Mouse (Mus musculus): Measurements from ENCODE around the gene Hspa12b. TPM values are rescaled to one million over a fixed set of nuclear protein-coding genes. Genes with fewer than 3 reads are reported as not detected.
A peak's percentile ranks its signal among the peaks of the same experiment; 100 is the strongest.

Gene Hspa12b
- total RNA-seq, 1 experiment from 2014 or later: not detected

DNA sequence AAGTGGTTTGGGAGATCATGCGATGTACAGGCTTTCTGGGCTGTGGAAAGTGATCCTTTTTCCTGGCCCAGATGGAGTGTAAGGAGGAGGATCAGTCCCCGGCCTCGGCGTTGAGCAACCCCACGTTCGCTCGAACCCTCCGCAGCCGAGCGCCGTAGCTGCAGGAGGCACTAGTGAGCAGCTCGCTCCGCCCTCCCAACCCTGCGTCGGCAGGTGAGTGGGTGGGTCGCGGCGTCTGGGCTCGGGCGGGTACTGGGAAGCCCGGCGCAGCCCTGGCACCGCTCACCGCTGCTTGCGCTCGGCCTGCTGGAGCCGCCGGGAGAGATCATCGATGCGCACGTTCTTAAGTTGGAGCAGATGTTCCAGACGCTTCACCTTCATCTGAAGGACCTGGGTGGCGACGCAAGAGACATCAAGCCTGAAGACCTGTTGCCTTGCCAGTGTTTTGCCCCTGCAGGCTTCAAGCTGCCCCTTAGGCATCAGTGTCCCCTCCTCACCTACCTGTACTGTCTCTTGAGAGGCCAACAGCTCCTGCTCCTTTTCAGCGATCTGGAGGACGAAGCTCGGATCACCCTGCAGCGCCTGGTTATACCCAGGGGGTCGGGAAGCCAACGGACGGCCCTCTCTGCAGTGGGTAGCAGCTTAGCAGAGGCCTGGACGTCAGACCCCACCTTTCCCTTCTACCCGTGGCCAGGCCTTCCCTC is 44.5 kb downstream of the Hspa12b start:
- ATAC-seq (ENCODE audit: extremely low read depth, insufficient number of reproducible peaks, low FRiP score, poor library complexity, severe bottlenecking): no peak

DNA sequence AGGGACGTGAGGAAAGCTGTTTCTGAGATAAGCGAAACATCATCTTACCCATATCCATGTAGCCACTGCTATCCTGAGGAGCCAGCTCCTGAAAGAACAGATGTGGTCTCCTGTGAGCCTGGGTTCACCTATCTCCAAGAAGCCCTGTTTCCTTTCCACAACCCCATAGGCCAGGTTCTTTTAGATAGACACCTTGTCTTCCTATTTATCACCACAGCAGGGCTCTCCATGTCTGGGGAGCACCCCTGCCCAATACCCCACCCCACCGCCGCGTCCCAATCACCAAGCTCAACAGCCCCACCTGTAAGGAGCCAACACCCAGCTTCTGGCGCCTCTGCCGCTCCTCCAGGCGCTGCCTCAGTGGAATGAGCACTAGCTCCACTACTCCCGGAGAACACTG is 45.2 kb downstream of the Hspa12b start:
- no peak for ATAC-seq (ENCODE audit: extremely low read depth, insufficient number of reproducible peaks, low FRiP score, poor library complexity, severe bottlenecking)

DNA sequence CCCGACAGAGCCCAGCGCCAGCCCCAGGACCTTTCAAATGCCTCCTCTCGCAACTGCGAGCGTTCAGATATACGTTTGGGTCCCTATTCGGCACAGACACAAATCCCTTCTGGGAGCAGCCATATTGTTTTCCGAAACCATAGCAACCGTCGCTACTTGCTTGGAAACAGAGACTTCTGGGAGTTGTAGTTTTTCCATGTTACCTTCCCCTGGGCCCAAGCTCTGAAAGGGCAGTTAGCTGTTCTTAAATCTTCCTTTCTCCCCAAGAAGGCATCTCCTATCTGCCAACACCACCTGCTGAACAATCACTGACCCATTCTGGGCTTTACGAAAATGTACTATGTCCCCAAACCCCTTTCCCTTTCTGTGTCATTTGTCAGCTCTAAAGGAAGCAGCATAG is 47.6 kb downstream of the Hspa12b start:
- peak; percentile 80 for ATAC-seq (ENCODE audit: extremely low read depth, insufficient number of reproducible peaks, low FRiP score, poor library complexity, severe bottlenecking)

DNA sequence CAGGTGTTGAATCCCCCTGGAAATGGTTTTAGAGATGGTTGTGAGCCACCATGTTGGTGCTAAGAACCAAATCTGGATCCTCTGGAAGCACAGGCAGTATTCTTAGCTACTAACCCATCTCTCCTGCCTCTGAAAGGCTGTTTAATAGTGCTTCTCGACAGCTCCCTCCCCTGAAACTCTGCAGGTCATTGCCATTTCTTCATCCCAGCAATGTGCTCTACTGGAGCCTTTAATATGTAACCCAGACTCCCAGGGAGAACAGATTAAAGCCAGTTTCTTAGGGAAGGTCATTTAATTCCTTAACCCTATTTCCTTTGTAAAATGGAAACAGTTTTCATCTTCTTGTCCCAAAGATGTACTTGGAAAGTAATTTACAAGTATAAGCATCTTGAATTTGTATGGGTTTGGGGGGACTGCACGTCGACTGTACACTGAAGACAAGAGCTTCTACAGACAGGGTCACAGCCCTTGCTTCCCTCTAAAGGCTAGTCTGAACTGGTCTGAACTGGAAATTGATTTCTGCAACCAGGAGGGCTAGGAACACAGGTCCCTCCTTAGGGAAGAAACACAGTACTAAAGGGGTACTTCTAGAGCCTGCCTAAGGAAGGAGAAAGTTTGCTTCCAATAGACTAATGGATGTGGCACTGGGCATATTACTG is 48.3 kb downstream of the Hspa12b start:
- ATAC-seq (ENCODE audit: extremely low read depth, insufficient number of reproducible peaks, low FRiP score, poor library complexity, severe bottlenecking): no peak

DNA sequence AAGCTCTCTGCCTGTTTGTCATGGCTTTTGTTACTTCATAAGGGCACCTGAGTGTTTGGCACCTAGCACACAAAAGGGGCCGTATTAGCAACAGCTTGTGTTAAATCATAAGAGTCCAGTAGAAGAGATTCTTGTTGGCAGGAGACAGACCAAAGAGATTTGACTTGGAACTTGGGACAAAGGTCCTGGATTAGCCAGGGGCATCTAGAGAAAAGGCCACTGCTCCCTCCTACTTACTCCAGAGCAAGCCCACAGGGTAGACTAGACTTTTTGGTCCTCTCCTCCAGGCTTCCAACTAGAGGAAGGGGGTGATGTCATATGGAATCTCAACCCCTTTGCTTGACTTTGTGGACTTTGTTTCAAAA is 48.8 kb downstream of the Hspa12b start:
- no peak for ATAC-seq (ENCODE audit: extremely low read depth, insufficient number of reproducible peaks, low FRiP score, poor library complexity, severe bottlenecking)

DNA sequence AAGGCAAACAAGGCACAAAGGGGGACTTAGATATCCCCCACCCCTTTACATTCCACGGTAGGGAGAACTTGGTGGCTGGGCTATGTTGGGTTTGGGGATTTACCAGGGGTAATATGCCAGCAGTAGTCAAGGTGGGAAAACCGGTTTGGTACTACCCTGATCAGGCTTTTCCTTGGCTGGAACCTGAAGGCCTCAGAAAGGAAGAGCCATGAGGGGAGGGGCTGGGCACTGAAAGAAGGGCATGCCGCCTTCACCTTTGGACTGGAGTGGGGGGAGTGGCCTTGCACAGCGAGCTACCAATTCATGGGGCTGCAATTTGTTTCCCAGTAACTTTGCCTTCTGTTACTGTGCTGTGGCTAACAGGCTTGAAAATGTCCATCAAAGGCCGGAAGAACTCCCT is 49.4 kb downstream of the Hspa12b start:
- ATAC-seq (ENCODE audit: extremely low read depth, insufficient number of reproducible peaks, low FRiP score, poor library complexity, severe bottlenecking): no peak

DNA sequence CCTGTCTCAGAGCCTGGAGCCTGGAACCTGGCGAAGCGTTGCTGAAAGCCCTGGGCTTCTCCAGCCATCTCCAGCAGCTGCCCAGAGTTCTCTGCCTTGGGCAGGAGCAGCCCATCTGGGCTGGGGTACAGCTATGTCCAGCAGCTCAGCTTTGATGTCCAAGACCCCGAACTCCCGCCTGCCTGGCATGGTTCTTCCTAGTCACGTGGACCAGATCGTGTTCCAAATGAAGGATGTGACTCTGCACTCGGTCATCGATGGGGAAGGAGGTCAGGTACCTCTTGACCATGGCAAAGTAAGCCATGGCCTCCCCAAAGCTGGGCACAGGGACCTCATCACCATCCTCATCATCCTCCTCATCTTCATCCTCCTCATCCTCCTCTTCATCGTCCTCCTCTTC is 50.9 kb downstream of the Hspa12b start:
- no peak for ATAC-seq (ENCODE audit: extremely low read depth, insufficient number of reproducible peaks, low FRiP score, poor library complexity, severe bottlenecking)

DNA sequence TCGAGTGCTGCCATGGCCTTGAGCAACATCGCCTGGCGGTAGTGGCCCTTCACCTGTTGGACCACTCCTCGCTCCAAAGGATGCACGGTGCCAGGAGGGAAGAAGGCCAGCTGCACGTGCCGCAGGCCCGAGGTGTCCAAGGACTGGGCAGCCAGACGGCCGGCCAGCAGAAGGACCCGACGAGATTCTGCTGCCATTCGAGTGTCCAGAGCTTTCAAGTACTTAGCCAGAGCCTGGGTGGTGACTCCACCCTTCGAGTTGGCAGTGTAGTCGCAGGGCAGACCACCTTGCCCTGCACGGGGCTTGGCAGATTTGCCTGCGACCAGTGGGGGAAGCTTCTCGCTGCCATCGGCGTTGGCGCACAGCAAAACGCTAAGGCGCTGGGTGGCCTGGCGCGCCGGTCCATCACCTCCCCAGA is 51.8 kb downstream of the Hspa12b start:
- ATAC-seq (ENCODE audit: extremely low read depth, insufficient number of reproducible peaks, low FRiP score, poor library complexity, severe bottlenecking): no peak

DNA sequence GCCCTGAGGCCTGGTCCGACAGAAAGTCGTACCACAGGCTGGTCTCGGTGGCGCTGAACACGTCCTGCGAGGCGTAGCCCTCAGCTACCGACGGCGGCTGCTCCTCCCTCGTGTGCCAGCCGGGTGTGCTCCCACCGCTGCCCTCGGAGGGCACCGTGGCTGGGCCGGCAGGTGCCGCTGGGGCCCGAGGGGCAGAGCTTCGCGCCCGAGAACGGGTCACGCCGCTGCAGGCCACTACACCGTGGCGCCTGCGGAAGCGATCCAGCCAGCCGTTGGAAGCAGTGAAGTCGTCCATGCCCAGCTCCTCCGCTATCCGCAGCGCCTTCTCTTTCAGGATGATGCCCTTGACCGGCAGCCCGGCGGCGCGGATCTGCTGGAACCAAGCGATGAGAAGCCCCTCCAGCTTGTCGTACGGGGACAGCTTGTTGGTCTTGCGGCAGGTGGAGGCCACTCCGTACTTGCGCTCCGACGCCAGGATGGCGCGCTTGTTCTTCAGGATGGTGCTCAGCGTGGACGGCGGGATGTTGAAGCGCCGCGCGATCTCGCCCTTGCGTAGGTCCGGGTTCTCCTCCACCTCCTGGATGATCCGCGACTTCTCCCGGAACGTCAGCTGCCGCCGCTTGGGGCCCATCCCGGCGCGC is 52.3 kb downstream of the Hspa12b start:
- peak; percentile 11; the same call in 1 of the 2 replicates for ATAC-seq (ENCODE audit: extremely low read depth, insufficient number of reproducible peaks, low FRiP score, poor library complexity, severe bottlenecking)

DNA sequence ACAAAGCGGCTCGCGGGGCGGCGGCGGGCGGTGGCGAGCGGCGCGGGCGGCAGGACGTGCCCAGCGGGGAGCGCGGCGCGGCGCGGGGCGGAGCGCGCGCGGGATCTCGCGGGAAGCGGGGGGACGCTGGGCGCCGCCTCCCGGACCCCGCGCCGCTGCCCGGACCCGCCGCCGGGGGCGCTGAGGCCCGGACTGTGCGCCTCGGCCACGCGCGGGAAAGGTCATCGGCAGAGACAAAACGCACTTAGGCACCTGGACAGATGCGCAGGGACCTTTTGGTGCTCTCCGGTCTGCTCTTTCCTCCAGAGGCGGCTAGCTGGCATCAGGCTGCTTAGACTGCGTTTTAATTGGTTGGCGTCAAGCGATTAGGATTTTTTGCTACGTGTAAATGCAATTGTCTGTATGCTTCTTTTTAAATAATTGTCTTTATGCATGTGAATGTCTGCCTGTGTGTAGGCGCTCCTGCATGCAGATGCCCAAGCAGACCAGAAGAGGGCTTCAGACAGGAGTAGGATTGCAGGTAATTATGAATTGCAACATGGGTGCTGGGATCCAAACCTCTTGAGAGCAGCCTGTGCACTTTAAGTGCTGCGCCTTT is 53.0 kb downstream of the Hspa12b start, which contains the start of gene Cenpb:
TSS of gene Cenpb (minus strand) at position 78 of the 598 bp plus-strand sequence.
- peak; percentile 33; the same call in 1 of the 2 replicates for ATAC-seq (ENCODE audit: extremely low read depth, insufficient number of reproducible peaks, low FRiP score, poor library complexity, severe bottlenecking)

DNA sequence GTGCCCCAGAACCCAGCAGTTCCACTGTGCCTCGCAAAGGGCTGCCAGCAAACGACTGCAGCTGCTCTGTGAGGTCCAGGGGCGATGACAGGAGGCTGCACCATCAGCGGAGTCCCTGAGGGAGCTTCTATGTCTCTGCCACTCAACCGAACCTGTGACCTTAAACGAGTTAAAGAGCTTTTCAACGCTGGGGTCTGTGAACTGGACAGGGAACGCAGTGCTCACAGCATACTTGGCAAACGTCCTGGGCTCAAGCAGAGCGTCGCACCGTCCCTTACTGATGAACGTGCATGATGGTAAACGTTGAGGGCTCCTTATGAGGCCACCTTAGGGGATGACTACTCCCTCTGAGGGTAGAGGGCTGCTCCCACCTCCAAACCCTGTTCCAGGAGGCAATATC is 59.3 kb downstream of the Hspa12b start:
- ATAC-seq (ENCODE audit: extremely low read depth, insufficient number of reproducible peaks, low FRiP score, poor library complexity, severe bottlenecking): no peak

DNA sequence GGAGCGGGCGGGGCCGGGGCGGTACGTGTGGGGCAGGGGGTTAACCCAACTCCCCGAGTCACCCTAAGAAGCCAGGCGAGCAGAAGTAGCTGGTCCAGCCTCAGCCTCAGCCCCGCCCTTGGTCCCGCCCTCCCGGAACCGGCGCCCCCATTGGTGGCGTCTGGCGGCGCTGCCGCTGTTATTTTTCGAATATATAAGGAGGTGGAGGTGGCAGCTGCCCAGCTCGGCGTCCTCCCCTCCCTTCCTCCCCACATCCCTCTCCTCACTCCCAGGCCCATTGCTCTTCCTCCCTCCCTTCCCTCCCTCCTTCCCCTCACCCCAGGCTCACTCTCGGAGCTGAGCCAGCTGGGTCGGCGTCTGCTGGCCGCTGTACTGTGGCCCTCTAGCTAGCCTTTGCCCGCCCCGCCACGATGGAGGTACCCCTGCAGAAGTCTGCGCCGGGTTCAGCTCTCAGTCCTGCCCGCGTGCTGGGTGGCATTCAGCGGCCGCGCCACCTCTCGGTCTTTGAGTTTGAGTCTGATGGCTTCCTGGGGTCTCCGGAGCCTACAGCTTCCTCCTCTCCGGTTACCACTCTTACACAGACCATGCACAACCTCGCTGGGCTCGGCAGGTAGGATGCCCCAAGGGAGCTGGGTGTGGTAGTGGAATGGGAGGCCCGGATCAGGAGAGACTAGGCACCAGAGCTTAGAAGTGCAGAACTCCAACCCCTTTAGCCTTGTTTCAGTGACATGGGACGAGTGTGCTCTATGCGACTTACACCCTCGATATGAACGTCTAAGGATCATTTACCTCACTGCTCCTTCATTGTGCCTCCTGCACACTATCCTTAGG is 59.9 kb downstream of the Hspa12b start, which contains the start of the genes Cdc25b and Spef1:
TSS of gene Cdc25b (plus strand) at position 179 of the 831 bp plus-strand sequence.
TSS of gene Spef1 (minus strand) at position 512 of the 831 bp plus-strand sequence.
- ATAC-seq (ENCODE audit: extremely low read depth, insufficient number of reproducible peaks, low FRiP score, poor library complexity, severe bottlenecking): peak; percentile 69

DNA sequence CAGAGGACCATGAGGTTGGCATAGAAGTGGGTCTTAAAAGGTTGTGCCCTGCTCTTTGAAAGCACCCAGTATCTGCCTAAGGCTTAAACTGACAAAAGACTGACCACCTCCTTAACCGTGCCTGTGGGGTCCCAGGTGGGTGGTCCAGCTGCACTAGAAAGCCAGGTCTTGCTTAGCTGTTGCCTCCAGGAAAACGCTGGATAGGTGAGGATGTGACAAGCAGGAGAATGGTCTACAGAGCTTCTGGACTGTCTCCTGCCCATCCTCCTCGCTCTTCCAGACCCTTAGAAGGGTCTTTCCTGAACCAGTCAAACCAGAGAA is 60.5 kb downstream of the Hspa12b start:
- ATAC-seq (ENCODE audit: extremely low read depth, insufficient number of reproducible peaks, low FRiP score, poor library complexity, severe bottlenecking): no peak

DNA sequence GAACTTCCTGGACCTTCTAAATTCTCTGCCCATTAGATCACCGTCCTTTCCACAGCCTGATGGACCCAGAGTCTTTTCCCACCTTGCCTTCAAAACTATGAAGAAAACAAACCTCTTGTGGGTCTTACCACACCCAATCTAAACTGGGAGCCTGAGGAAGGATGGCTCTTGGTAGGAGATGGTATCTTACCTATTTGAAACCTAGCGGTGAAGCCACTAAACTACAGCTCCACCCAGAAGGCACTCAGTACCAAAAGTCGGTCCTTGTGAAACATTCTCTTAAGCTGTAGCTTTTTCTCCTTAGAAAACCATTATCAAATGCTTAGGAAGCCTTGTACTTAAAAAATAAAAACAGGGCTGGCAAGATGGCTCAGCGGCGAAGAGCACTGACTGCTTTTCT is 61.2 kb downstream of the Hspa12b start:
- no peak for ATAC-seq (ENCODE audit: extremely low read depth, insufficient number of reproducible peaks, low FRiP score, poor library complexity, severe bottlenecking)

DNA sequence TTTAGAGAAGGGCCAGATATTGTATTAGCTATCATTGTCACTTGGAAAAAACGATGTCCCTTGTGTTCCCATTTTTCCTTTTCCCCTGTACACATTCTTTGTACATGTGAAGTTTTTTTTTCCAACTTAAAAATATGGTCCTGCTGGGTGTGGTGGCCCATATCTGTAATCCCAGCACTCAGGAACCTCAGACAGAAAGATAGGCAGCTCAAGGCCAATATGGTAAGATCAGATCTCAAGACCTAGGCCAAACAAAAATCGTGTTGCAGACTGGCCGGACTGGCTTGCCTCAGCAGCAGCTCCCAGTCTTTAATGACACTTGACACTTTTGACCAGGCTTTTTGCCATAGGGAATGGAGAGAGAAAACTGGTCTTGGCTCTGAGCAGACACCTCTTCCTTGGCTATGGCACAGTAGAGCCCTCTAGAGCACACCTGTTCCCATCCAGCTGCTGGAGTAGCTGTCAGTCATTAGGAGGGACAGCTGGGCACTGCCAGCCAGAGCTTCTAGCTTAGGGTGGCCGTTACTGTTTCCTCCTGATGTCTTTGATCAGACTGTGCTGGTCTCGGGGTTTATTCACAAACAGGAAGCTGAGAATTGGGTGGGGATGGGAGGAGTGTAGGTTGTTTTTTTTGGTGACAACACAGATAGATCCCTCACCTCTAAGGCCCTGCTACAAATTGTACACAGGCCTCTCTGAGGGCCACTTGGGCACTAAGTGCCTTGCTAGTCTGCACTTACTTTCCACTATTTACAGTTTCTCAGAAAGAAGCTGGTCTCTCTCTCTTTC is 62.6 kb downstream of the Hspa12b start:
- peak; percentile 30; the same call in 1 of the 2 replicates for ATAC-seq (ENCODE audit: extremely low read depth, insufficient number of reproducible peaks, low FRiP score, poor library complexity, severe bottlenecking)

DNA sequence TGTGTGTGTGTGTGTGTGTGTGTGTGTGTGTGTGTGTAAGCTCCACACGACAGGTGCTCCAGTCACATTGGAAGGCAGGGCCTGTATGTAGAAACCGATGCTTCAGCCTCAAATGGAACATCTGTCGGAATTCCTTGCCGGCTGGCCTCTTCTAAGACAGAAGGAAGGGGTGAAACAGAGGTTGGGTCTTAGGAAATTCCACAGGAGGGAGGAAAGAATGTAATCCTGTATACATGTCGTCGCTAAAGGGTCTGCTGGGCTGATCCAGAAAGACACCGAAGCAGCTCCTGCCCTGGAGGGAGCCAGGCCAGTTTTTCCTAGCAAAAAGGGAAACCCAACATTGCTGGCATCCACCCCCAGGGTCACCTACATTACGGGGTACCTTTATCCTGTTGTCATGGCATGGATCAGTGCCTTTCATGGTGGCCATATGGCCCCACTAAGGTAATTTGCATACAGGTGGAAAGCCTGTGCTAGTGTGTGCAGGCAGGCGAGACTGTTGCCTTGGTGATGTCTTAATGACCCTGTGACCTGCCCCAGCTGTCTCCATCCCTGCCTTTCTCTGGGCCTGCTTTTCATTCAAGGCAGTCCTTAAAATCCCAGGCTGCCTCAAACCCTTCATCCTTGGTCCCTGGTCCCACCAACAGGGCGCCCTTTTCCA is 63.4 kb downstream of the Hspa12b start:
- peak; percentile 67 for ATAC-seq (ENCODE audit: extremely low read depth, insufficient number of reproducible peaks, low FRiP score, poor library complexity, severe bottlenecking)

DNA sequence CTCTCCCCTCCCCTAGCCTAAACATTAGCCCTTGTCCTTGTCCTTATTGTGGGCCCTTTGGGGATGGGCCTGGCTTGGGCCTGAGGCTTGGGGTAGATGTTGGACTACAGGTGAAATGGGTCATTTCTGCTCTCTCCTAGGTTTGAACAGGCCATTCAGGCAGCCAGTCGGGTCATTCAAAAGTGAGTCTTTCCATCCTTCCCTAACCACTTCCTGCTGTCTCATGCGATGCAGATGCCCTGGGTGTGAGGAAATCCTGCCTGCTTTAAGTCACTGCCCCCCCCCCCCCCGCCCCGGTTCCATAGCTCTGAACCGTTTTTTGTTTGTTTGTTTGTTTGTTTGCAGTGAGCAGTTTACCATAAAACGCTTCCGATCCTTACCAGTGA is 63.9 kb downstream of the Hspa12b start:
- ATAC-seq (ENCODE audit: extremely low read depth, insufficient number of reproducible peaks, low FRiP score, poor library complexity, severe bottlenecking): 0 out of 2 replicates have a peak, but pooled peaks have one; percentile 17
